Mouse (Mus musculus): Measurements from ENCODE around the gene Stxbp6. TPM values are rescaled to one million over a fixed set of nuclear protein-coding genes. Genes with fewer than 3 reads are reported as not detected.
A peak's percentile ranks its signal among the peaks of the same experiment; 100 is the strongest.
"Not testable (repeated sequence)": the region's sequence is repeated elsewhere in the genome, so short reads cannot be mapped to it uniquely, and the experiment has no call there.

Gene Stxbp6
- total RNA-seq (2012; rRNA removed), result not detected in 2 replicates
- not detected for polyA plus RNA-seq (2012; ENCODE audit: insufficient read depth in 1 of 2, insufficient read length in 2 of 2, low read depth in 1 of 2, low replicate concordance in 2 of 2, missing spikeins in 1 of 2)

DNA sequence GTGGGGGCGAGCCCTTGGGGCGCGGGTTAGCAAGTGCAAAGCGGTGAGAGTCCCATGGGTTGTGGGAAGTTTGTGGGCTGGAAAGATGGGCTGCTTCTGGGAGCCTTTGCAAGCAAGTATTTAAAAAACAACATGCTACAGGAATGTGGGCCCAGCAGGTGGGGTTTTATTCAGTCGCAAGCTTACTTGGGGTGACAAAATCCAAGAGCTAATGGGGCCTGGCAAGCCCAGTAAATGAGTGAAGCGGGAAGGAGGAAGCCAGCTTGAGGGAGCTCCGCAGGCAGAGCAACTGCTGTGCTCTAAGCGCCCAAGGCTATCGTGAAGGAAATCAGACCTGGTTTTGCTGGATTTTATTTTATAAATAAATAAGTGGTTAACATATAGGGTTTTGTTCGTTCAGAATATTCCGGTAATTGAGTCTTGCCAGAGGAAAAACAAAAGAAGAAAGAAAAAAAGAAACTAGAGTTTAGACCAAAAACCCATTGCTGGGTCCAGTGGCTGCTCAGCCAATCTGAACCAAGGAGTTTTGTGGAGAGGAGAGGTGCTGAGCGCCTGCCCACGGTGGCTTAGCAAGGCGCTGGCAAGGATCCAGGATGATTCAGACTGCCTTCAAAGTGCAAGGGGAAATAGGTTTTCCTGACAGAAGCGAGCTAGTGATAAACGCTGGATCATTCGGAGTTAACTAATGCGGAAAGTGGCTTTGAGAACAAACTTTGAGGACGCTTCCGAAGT, at the start of gene Stxbp6:
Stxbp6 (minus strand) TSS at position 99 of the 732 bp plus-strand sequence.
- peak; percentile 4 for DNase-seq (ENCODE audit: low read depth, low spot score)
- Histone ChIP-seq H3K4me3 (ENCODE audit: control insufficient read depth in 1 of 2, insufficient read depth in 1 of 2, low read depth in 2 of 2, low read length in 2 of 2) (no peak within 1 kb of the TSS), H3K4me1 (ENCODE audit: control insufficient read depth in 1 of 2, insufficient read depth in 2 of 2, low read length in 2 of 2) (no peaks in the 10 kb centered on the region), H3K36me3 (ENCODE audit: control insufficient read depth in 1 of 2, insufficient read depth in 2 of 2, low read length in 2 of 2) (no peaks in the 10 kb centered on the region), H3K27ac (ENCODE audit: control insufficient read depth, low read depth, low read length) (no peak within 1 kb of the TSS), H3K9ac (ENCODE audit: control insufficient read depth, low read depth, low read length, poor library complexity, severe bottlenecking) (no peak within 1 kb of the TSS), H3K9me3 (replicated peaks; ENCODE audit: insufficient read depth, low read length) (no peaks in the 10 kb centered on the region), H3K79me2 (ENCODE audit: control insufficient read depth, insufficient read depth, low read length, poor library complexity) (no peaks in the 10 kb centered on the region), H3K27me3 (ENCODE audit: control insufficient read depth in 1 of 2, insufficient read depth in 2 of 2, low read length in 2 of 2) (no peaks in the 10 kb centered on the region)
- TF ChIP-seq MYC (IDR thresholded peaks at IDR 0.05; ENCODE audit: low read depth, low read length) (no peak), CTCF (IDR thresholded peaks at IDR 0.05 in 2 of 3, conservative IDR thresholded peaks at IDR 0.05 in 1 of 3; ENCODE audit: control insufficient read depth in 1 of 3, insufficient read depth in 1 of 3, low read depth in 2 of 3, low read length in 3 of 3, poor library complexity in 1 of 3, severe bottlenecking in 1 of 3) (no peak), RCOR1 (IDR thresholded peaks at IDR 0.05; ENCODE audit: low read depth, low read length) (no peak), ETS1 (IDR thresholded peaks at IDR 0.05; ENCODE audit: low read depth, low read length) (no peak), USF1 (IDR thresholded peaks at IDR 0.05; ENCODE audit: low read depth, low read length) (no peak), TAL1 (IDR thresholded peaks at IDR 0.05; ENCODE audit: low read length) (no peak), BHLHE40 (IDR thresholded peaks at IDR 0.05; ENCODE audit: borderline replicate concordance, low read depth, low read length) (no peak), MXI1 (IDR thresholded peaks at IDR 0.05; ENCODE audit: low read depth, low read length) (no peak), TCF12 (IDR thresholded peaks at IDR 0.05; ENCODE audit: low read depth, low read length) (no peak), MAZ (IDR thresholded peaks at IDR 0.05; ENCODE audit: low read depth, low read length) (no peak), ELF1 (IDR thresholded peaks at IDR 0.05; ENCODE audit: low read depth, low read length) (no peak), MAX (IDR thresholded peaks at IDR 0.05; ENCODE audit: low read length) (no peak)

- not testable (repeated sequence) for H3K27me3 ChIP-seq (ENCODE audit: control insufficient read depth in 1 of 2, insufficient read depth in 2 of 2, low read length in 2 of 2); DNase-seq (ENCODE audit: low read depth, low spot score); H3K9ac ChIP-seq (ENCODE audit: control insufficient read depth, low read depth, low read length, poor library complexity, severe bottlenecking); H3K4me3 ChIP-seq (ENCODE audit: control insufficient read depth in 1 of 2, insufficient read depth in 1 of 2, low read depth in 2 of 2, low read length in 2 of 2); H3K79me2 ChIP-seq (ENCODE audit: control insufficient read depth, insufficient read depth, low read length, poor library complexity); H3K9me3 ChIP-seq (replicated peaks; ENCODE audit: insufficient read depth, low read length); H3K27ac ChIP-seq (ENCODE audit: control insufficient read depth, low read depth, low read length); H3K36me3 ChIP-seq (ENCODE audit: control insufficient read depth in 1 of 2, insufficient read depth in 2 of 2, low read length in 2 of 2); H3K4me1 ChIP-seq (ENCODE audit: control insufficient read depth in 1 of 2, insufficient read depth in 2 of 2, low read length in 2 of 2)
Observed at GRCm38 (mm10) chr12:45102954-45103353, 28.4 kb upstream of the Stxbp6 start.

GRCm38 (mm10) chr12:45093732-45094131, 19.2 kb upstream of the Stxbp6 start:
- H3K4me1 ChIP-seq (ENCODE audit: control insufficient read depth in 1 of 2, insufficient read depth in 2 of 2, low read length in 2 of 2), result 0 out of 4 replicates have a peak, but pooled peaks cover 0 to 3% of the 10 kb centered on the region in 2 experiments
- H3K9ac ChIP-seq (ENCODE audit: control insufficient read depth, low read depth, low read length, poor library complexity, severe bottlenecking), result no peak overlapping the region
- no peaks in the 10 kb centered on the region for H3K9me3 ChIP-seq (replicated peaks; ENCODE audit: insufficient read depth, low read length)
- H3K27me3 ChIP-seq (ENCODE audit: control insufficient read depth in 1 of 2, insufficient read depth in 2 of 2, low read length in 2 of 2), result no peaks in the 10 kb centered on the region
- no peak for DNase-seq (ENCODE audit: low read depth, low spot score)
- no peak for TF ChIP-seq ZMIZ1 (IDR thresholded peaks at IDR 0.05; ENCODE audit: low read depth, low read length)
- no peak for TF ChIP-seq UBTF (IDR thresholded peaks at IDR 0.05; ENCODE audit: borderline replicate concordance, insufficient read depth, low read depth, low read length)
- TF ChIP-seq SIN3A (IDR thresholded peaks at IDR 0.05; ENCODE audit: low read length), result no peak
- no peak for TF ChIP-seq POLR2AphosphoS5 (IDR thresholded peaks at IDR 0.05; ENCODE audit: borderline replicate concordance, low read depth, low read length)
- TF ChIP-seq HCFC1 (IDR thresholded peaks at IDR 0.05; ENCODE audit: low read depth, low read length), result no peak
- no peak for TF ChIP-seq TBP (IDR thresholded peaks at IDR 0.05; ENCODE audit: low read depth, low read length)
- no peak for TF ChIP-seq KAT2A (conservative IDR thresholded peaks at IDR 0.05; ENCODE audit: low read depth, low read length)
- TF ChIP-seq USF2 (IDR thresholded peaks at IDR 0.05; ENCODE audit: borderline replicate concordance in 1 of 2, insufficient read depth in 1 of 2, low read depth in 1 of 2, low read length in 2 of 2), result no peak
- TF ChIP-seq RAD21 (IDR thresholded peaks at IDR 0.05; ENCODE audit: low read depth, low read length), result no peak
- TF ChIP-seq ZC3H11A (IDR thresholded peaks at IDR 0.05; ENCODE audit: low read depth, low read length), result no peak
- no peaks in the 10 kb centered on the region for H3K79me2 ChIP-seq (ENCODE audit: control insufficient read depth, insufficient read depth, low read length, poor library complexity)
- no peak overlapping the region for H3K4me3 ChIP-seq (ENCODE audit: control insufficient read depth in 1 of 2, insufficient read depth in 1 of 2, low read depth in 2 of 2, low read length in 2 of 2)
- H3K36me3 ChIP-seq (ENCODE audit: control insufficient read depth in 1 of 2, insufficient read depth in 2 of 2, low read length in 2 of 2), result no peaks in the 10 kb centered on the region
- H3K27ac ChIP-seq (ENCODE audit: control insufficient read depth, low read depth, low read length), result no peak overlapping the region
